Mouse (Mus musculus) liver, adult (tissue): ENCODE measurements around the gene Clrn3.

Experiments
- GATA4 ChIP-seq: IDR thresholded peaks from 2 replicates; pipeline ENCODE4 v1.6.1; 2014; ENCODE audit warnings: mild to moderate bottlenecking, low read length; ENCODE audit not compliant: insufficient replicate concordance

Gene Clrn3

DNA sequence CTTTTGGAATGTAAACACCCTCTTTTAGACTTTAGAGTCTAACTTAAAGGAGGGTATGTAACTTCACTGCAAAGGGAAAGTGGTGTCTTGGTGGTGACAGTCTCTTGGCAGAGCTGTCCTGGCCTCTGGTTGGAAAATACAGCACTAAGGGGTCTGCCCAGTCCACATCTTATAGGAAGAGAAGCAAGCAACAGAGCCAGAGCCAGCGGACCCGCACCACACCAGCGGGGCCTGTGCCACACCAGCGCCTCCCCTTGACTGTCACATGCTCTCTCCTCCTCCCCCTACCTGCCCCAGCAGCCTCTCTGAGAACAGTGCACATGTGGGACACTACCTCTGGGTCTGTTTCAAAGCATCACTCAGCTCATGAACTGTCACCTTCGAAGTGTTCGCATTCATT is 48.5 kb downstream of the Clrn3 start:
- TF ChIP-seq GATA4, result no peak

DNA sequence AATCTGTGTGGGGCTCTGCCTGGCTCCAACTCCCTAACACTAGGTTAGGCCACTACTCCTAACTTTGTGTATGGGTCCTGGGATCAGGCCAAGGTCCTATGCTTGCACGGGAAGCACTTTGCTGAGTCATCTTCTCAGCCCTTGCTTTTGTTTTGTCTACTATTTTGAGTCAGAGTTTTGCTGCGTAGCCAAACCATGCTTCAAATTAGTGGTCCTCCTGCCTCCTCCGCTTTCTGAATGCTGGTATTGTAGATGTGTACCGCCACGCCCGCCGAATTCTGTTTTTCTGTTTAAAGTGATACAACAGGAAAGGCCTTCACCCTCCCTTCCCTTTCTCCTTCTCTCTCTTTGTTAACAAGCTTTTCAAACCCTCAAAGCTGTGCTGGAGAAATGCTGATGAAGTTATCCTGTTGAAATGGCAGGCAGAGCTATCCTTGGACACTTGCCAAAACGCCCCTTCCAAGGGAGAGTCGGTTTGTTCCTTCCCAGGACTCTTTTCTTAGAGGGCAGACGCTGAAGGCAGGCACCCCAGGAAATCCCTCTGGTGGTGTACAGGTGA is 49.1 kb downstream of the Clrn3 start:
- no peak for TF ChIP-seq GATA4

DNA sequence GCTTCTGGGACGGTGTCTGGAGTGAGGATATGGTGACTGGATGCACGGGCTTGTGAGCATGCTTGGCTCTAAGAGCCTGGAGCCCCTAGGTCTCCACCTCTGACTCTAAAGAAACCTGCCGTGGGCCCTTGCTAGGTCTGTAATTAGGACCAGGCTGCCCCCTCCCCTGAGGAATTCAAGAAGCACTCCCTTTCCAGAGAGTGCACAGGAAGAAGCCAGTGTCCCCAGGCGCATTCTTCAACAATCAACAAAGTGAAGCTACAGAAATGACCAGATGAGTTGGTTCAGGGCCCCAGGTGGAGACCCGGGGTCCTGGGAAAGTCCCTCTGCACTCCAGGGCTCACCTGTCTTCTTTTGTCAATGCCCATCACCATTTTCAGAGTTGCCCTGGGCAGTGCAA is 51.2 kb downstream of the Clrn3 start:
- no peak for TF ChIP-seq GATA4

DNA sequence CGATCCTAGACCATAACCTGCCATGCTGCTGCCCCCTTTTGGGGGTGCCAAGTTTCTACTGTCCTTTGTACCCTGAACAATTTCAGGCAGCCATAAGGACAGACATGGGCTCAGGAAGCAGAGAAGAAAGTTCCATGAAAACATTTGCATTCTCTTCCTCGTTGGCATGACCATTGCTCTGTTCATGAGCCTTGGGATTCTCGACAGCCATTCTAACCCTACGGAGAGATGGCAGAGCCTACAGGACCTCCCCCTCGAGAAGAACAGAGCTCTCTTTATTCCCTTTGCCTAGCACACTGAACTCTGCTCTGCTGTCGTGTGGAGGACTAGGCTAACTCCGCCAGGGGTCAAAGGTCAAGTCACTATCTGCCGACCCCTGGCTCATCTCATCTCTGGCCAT is 52.5 kb downstream of the Clrn3 start:
- no peak for TF ChIP-seq GATA4

DNA sequence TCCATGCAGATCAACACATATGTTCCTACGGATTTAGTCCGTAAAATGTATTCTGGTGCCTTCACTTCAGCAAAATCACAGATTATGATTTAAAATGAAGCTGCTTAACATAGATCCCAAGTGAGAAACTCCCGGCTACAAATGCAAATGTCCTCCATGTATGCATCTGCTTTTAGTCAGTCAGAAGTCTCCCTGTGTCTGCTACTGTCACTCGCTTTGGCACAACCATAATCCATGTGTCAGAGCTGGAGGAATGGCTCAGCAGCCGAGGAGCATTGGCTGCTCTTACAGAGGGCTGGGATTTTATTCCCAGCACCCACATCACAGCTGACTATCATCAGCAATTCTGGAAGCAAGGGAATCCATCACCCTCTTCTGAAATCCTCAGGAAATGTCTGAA is 58.1 kb downstream of the Clrn3 start:
- TF ChIP-seq GATA4, result no peak

DNA sequence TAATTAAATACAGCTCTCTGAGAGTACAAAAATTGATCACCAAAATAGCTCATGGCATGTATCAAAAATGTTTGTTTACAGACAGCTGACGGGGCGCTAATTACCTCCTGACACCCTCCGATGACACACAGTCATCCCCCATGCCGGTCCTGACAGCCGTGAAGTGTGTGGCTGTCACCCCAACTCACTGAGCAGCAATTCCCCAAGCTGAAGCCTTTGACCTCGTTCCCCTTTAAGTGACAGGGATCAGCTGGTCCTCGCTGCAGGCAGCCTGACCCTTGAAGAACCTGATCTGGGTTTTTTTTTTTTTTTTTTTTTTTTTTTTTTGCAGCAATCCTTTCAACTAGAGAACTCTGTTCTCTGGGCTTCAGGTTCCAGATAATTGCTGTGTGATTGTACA is 59.8 kb downstream of the Clrn3 start:
- TF ChIP-seq GATA4, result no peak

DNA sequence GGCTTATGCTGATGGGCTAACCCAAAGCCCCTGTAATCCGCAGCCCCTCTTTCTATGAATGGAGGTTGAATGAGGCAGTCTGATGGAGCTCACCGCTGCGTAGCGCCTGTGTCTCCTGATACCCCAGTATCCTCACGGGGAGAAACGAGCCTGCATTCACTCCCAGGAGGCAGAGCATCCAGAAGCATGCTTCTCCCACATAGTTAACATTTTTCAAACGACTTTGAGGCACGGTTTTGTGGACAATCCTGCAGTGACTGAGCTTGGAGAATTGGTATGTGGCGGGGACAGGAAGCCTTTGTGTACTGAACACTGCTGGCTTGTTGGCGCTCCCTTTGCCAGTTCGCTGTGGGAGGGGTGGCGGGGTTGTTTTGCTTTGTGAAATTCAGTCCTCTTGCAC is 63.2 kb downstream of the Clrn3 start:
- TF ChIP-seq GATA4, result no peak

DNA sequence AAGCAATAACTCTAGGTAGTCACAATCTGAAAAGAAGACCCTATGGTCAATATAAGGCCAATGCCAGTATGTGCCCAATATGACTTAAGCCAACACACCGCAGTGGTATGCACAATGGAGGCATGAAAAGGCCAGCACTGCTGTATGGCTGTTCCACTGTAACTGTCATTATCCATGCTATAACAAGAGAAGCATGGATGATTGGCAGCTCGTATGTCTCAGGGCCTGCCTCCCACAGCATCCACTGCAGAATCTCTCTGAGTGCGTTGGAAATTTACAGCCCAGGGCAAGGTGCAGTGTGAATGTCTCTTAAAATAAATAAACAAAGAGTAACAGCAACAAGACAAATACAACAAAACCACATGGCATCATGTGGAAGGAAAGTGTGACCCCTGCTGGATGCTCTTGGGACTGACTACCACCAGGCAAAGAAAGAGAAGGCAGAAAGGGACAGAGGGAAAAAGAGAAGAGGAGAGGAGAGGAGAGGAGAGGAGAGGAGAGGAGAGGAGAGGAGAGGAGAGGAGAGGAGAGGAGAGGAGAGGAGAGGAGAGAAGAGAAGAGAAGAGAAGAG is 63.7 kb downstream of the Clrn3 start:
- no peak for TF ChIP-seq GATA4
